Mouse (Mus musculus): ENCODE measurements around the gene 0610009B22Rik.
"Not testable (repeated sequence)": the region's sequence is repeated elsewhere in the genome, so short reads cannot be mapped to it uniquely, and the experiment has no call there.

DNA sequence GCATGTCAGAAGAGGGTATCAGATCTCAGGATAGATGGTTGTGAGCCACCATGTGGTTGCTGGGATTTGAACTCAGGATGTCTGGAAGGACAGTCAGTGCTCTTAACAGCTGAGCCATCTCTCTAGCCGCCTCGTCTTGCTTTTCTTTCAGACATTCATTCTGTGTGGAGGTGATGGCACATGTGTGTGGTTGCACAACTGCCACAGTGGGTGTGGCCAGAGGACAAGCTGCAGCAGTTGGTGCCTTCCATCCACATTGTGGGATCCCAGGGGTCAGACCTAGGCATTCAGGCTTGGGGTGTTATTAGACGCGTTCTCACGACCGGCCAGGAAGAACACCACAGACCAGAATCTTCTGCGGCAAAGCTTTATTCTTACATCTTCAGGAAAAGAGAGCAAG, 23.9 kb downstream of the 0610009B22Rik start:
- TF ChIP-seq POLR2A (IDR thresholded peaks at IDR 0.05; ENCODE audit: low read depth, low read length); CTCF (IDR thresholded peaks at IDR 0.05; ENCODE audit: borderline replicate concordance, insufficient read depth, low read length): not testable (repeated sequence)

Measured in embryonic fibroblast, embryonic 13.5 days (primary cell).